24 mouse cellular contexts compared by ENCODE assay signal in genomic region chr6:17119521-17120232, GRCm38 (mm10). TPM values are rescaled to one million over a fixed set of nuclear protein-coding genes. Genes with fewer than 3 reads are reported as not detected.
DNase-seq lines count a peak whose midpoint lies in the region; ATAC-seq and TF ChIP-seq lines count a peak whose summit lies in the region.
"Had no signal": no experiment of that assay in that cellular context is flagged by ENCODE, and none has a peak within 500 bp of the region (broad histone marks: within the 10 kb centered on the region; RNA-seq: fewer than 3 reads in every experiment).

No protein-coding gene starts in this region.

- no peak for TF ChIP-seq CTCF in lung, postnatal 0 days (IDR thresholded peaks at IDR 0.05)
- no peak for TF ChIP-seq CTCF in olfactory bulb, adult 2 months (IDR thresholded peaks at IDR 0.05; ENCODE audit: insufficient read depth, low read depth, low read length)

- H3K27me3 ChIP-seq in lung, postnatal 0 days (replicated peaks; ENCODE audit: insufficient read depth, low read length) = no peaks in the 10 kb centered on the region
- H3K27me3 ChIP-seq: embryonic facial prominence, embryonic 13.5 days; forebrain, embryonic 15.5 days; heart, embryonic 12.5 days; hindbrain, embryonic 12.5 days; megakaryocyte, embryonic 14.5 days had no signal

- H3K27ac ChIP-seq in lung, postnatal 0 days (ENCODE audit: low read length) = no peak overlapping the region
- H3K27ac ChIP-seq in olfactory bulb, adult 2 months (ENCODE audit: insufficient read depth, low read depth, low read length) = peak overlapping the region; percentile 81
- H3K27ac ChIP-seq: embryonic facial prominence, embryonic 13.5 days; forebrain, embryonic 15.5 days; hindbrain, embryonic 12.5 days; left cerebral cortex, adult 2 months had no signal

- H3K4me3 ChIP-seq in lung, postnatal 0 days (ENCODE audit: low read depth, low read length) = no peak overlapping the region
- H3K4me3 ChIP-seq in olfactory bulb, adult 2 months (ENCODE audit: insufficient read depth, low read depth, low read length) = no peak overlapping the region
- H3K4me3 ChIP-seq: embryonic facial prominence, embryonic 13.5 days; forebrain, embryonic 15.5 days; heart, embryonic 12.5 days; hindbrain, embryonic 12.5 days; left cerebral cortex, adult 2 months; megakaryocyte, embryonic 14.5 days had no signal

- DNase-seq in lung, postnatal 0 days (ENCODE audit: low spot score) = peak; percentile 70
- no peak for DNase-seq in lung, postnatal 14 days
- peak; percentile 84 for DNase-seq in 416B (ENCODE audit: low read depth)
- DNase-seq in NIH3T3 (ENCODE audit: low read depth) = peak; percentile 87
- DNase-seq in c-Kit-positive CD71-positive TER-119-positive erythroid progenitor cells, embryonic 14.5 days (ENCODE audit: low spot score) = no peak
- no peak for DNase-seq in left cerebral cortex, postnatal 14 days (ENCODE audit: low spot score in 2 of 2)
- DNase-seq: adrenal gland, postnatal 25 days; cerebellum, adult 2 months; heart, postnatal 14 days; kidney, adult 18-20 months; kidney, postnatal 10 days; lung, embryonic 14.5 days; right cerebral cortex, postnatal 4 days; thymus, adult 18-20 months; thymus, postnatal 4 days had no signal

- intact Hi-C loops in left cerebral cortex, postnatal 14 days (cut with DNase I) = no loop called here

- no peak overlapping the region for H3K4me2 ChIP-seq in lung, postnatal 0 days (replicated peaks; ENCODE audit: low read depth, low read length)
- H3K4me2 ChIP-seq: embryonic facial prominence, embryonic 13.5 days; forebrain, embryonic 15.5 days; heart, embryonic 12.5 days; hindbrain, embryonic 12.5 days; liver, embryonic 11.5 days; lung, embryonic 14.5 days had no signal

- no peak overlapping the region for H3K9ac ChIP-seq in lung, postnatal 0 days (replicated peaks; ENCODE audit: low read depth)
- H3K9ac ChIP-seq: embryonic facial prominence, embryonic 13.5 days; forebrain, embryonic 15.5 days; heart, embryonic 12.5 days; hindbrain, embryonic 12.5 days; lung, embryonic 14.5 days had no signal

- no peaks in the 10 kb centered on the region for H3K4me1 ChIP-seq in lung, postnatal 0 days (ENCODE audit: insufficient read depth, low read depth, low read length)
- peaks cover 4% of the 10 kb centered on the region for H3K4me1 ChIP-seq in olfactory bulb, adult 2 months (ENCODE audit: control insufficient read depth, insufficient read depth, low read length)
- H3K4me1 ChIP-seq: embryonic facial prominence, embryonic 13.5 days; hindbrain, embryonic 12.5 days; megakaryocyte, embryonic 14.5 days had no signal

- peak; percentile 71 for TF ChIP-seq EP300 in lung, postnatal 0 days (IDR thresholded peaks at IDR 0.05)

- ATAC-seq in lung, postnatal 0 days = peak; percentile 62
- ATAC-seq: forebrain, embryonic 15.5 days; midbrain, embryonic 16.5 days had no signal

- no peaks in the 10 kb centered on the region for H3K9me3 ChIP-seq in lung, postnatal 0 days (ENCODE audit: low read length)
- H3K9me3 ChIP-seq: embryonic facial prominence, embryonic 13.5 days; forebrain, embryonic 15.5 days; hindbrain, embryonic 12.5 days; megakaryocyte, embryonic 14.5 days had no signal

- WGBS in lung, postnatal 0 days = 54% methylated on average over 7 of the region's 7 CpGs
- WGBS in olfactory bulb, adult 2 months = 34% methylated on average over 7 of the region's 7 CpGs

- no peak for TF ChIP-seq POLR2A in olfactory bulb, adult 2 months (IDR thresholded peaks at IDR 0.05; ENCODE audit: insufficient read depth, low read depth, low read length)

- no peaks in the 10 kb centered on the region for H3K36me3 ChIP-seq in lung, postnatal 0 days (ENCODE audit: insufficient read depth, low read length)
- H3K36me3 ChIP-seq: embryonic facial prominence, embryonic 13.5 days; forebrain, embryonic 15.5 days; heart, embryonic 12.5 days; hindbrain, embryonic 12.5 days had no signal

RNA-seq across cellular contexts. Expression of gene Tes, which starts 54.7 kb away (rescaled TPM):
- polyA plus RNA-seq in lung, postnatal 0 days (2015; fragmentation: Nextera tagmentation; extraction: Ambion mirVana) = 50.5 and 52.7 TPM in 2 replicates
- not detected in 2 replicates for polyA plus RNA-seq in olfactory bulb, adult 2 months (2012; ENCODE audit: insufficient read depth, insufficient read length, low replicate concordance, missing spikeins)
- total RNA-seq in left cerebral cortex, postnatal 14 days (2021) = 1 to 10 TPM; 4.3 to 4.4 TPM

Comparison
In these comparisons a context has a peak if more than half of its experiments do, and no peak if none do; other contexts are left out.
1. DNase-seq: peak in lung, postnatal 0 days (single experiment), 416B (single experiment) and NIH3T3 (single experiment); none in lung, postnatal 14 days (single experiment), c-Kit-positive CD71-positive TER-119-positive erythroid progenitor cells, embryonic 14.5 days (single experiment) and left cerebral cortex, postnatal 14 days (0 of 2).